In genomic region chr6:86360691-86361090, GRCm38 (mm10) we compare ENCODE assay signal across 27 mouse cellular contexts. TPM values are rescaled to one million over a fixed set of nuclear protein-coding genes. Genes with fewer than 3 reads are reported as not detected.
A peak's percentile ranks its signal among the peaks of the same experiment; 100 is the strongest.
DNase-seq lines count a peak whose midpoint lies in the region; ATAC-seq and TF ChIP-seq lines count a peak whose summit lies in the region.
"Had no signal": no experiment of that assay in that cellular context is flagged by ENCODE, and none has a peak within 500 bp of the region (broad histone marks: within the 10 kb centered on the region; RNA-seq: fewer than 3 reads in every experiment).

No protein-coding gene starts in this region.

- H3K4me1 ChIP-seq in midbrain, postnatal 0 days (ENCODE audit: insufficient read depth, low read length): no peaks in the 10 kb centered on the region
- H3K4me1 ChIP-seq: embryonic facial prominence, embryonic 15.5 days; heart, embryonic 13.5 days had no signal

- peak; percentile 49 for DNase-seq in adrenal gland, postnatal 14 days
- DNase-seq in adrenal gland, adult 8-10 months: no peak
- DNase-seq in ovary, adult 18-20 months (ENCODE audit: low spot score): peak; percentile 71
- DNase-seq in ovary, postnatal 10 days (ENCODE audit: low spot score): no peak
- peak; percentile 38 for DNase-seq in adipocyte (ENCODE audit: low spot score)
- DNase-seq in kidney, postnatal 25 days: peak; percentile 76 to 88
- no peak for DNase-seq in layer of hippocampus, adult 9-11 months
- no peak for DNase-seq in midbrain, postnatal 0 days (ENCODE audit: low spot score)
- DNase-seq: cerebellum, adult 2 months; cerebellum, postnatal 25 days; gastrocnemius, postnatal 10 days; heart, postnatal 10 days; liver; lung, embryonic 14.5 days; right cerebral cortex, adult 18-20 months; spleen, adult 18-20 months; thymus, postnatal 4 days had no signal

- no peak for ATAC-seq in midbrain, postnatal 0 days (ENCODE audit: low FRiP score)
- ATAC-seq: forebrain, embryonic 13.5 days; midbrain, embryonic 16.5 days had no signal

- no peaks in the 10 kb centered on the region for H3K27me3 ChIP-seq in midbrain, postnatal 0 days (ENCODE audit: insufficient read depth, low read length)
- H3K27me3 ChIP-seq: embryonic facial prominence, embryonic 15.5 days; forebrain, embryonic 13.5 days; neural tube, embryonic 13.5 days had no signal

- no peak overlapping the region for H3K27ac ChIP-seq in midbrain, postnatal 0 days (ENCODE audit: low read depth, low read length)
- H3K27ac ChIP-seq: embryonic facial prominence, embryonic 10.5 days; embryonic facial prominence, embryonic 15.5 days; forebrain, embryonic 13.5 days; heart, embryonic 13.5 days; hindbrain, embryonic 14.5 days; liver, embryonic 14.5 days; midbrain, embryonic 10.5 days; neural tube, embryonic 13.5 days; stomach, postnatal 0 days had no signal

- H3K4me3 ChIP-seq in midbrain, postnatal 0 days (ENCODE audit: low read depth, low read length): no peak overlapping the region
- H3K4me3 ChIP-seq: embryonic facial prominence, embryonic 10.5 days; embryonic facial prominence, embryonic 15.5 days; forebrain, embryonic 13.5 days; heart, embryonic 13.5 days; midbrain, embryonic 10.5 days; neural tube, embryonic 13.5 days had no signal

- H3K9me3 ChIP-seq in midbrain, postnatal 0 days (ENCODE audit: low read length): no peaks in the 10 kb centered on the region
- H3K9me3 ChIP-seq: embryonic facial prominence, embryonic 10.5 days; embryonic facial prominence, embryonic 15.5 days; forebrain, embryonic 13.5 days; heart, embryonic 13.5 days; midbrain, embryonic 10.5 days had no signal

- 76% methylated on average over 7 of the region's 7 CpGs for WGBS in midbrain, postnatal 0 days

- H3K9ac ChIP-seq in midbrain, postnatal 0 days (replicated peaks; ENCODE audit: low read length, poor library complexity, severe bottlenecking): no peak overlapping the region
- H3K9ac ChIP-seq: embryonic facial prominence, embryonic 15.5 days; forebrain, embryonic 13.5 days; heart, embryonic 13.5 days; hindbrain, embryonic 14.5 days; liver, embryonic 14.5 days; lung, embryonic 14.5 days; neural tube, embryonic 13.5 days had no signal

- no peak overlapping the region for H3K4me2 ChIP-seq in midbrain, postnatal 0 days (ENCODE audit: low read depth, low read length, poor library complexity, severe bottlenecking)
- H3K4me2 ChIP-seq: embryonic facial prominence, embryonic 15.5 days; forebrain, embryonic 13.5 days; heart, embryonic 13.5 days; hindbrain, embryonic 14.5 days; lung, embryonic 14.5 days; neural tube, embryonic 13.5 days had no signal

- no peaks in the 10 kb centered on the region for H3K36me3 ChIP-seq in midbrain, postnatal 0 days (ENCODE audit: insufficient read depth, low read length)
- H3K36me3 ChIP-seq: embryonic facial prominence, embryonic 10.5 days; embryonic facial prominence, embryonic 15.5 days; heart, embryonic 13.5 days; midbrain, embryonic 10.5 days; neural tube, embryonic 13.5 days had no signal

- TF ChIP-seq CTCF in midbrain, postnatal 0 days (IDR thresholded peaks at IDR 0.05): no peak

RNA-seq across cellular contexts. Expression of gene Fam136a, which starts 4.8 kb away (rescaled TPM):
- total RNA-seq in adrenal gland, postnatal 14 days (2021): 84.9 and 89.9 TPM in 2 replicates
- 10 to 100 TPM; 47.5 to 96.0 (median 73.9) TPM for total RNA-seq in adrenal gland, adult 8-10 months (2022)
- 50.4 and 54.2 TPM in 2 replicates for total RNA-seq in midbrain, postnatal 0 days (2014; rRNA removed)
- 62.0 and 69.6 TPM in 2 replicates for polyA plus RNA-seq in midbrain, postnatal 0 days (2015; fragmentation: Nextera tagmentation; extraction: Ambion mirVana)

RNA-seq across cellular contexts. Expression of gene Snrpg, which starts 10.4 kb away (rescaled TPM):
- total RNA-seq in adrenal gland, postnatal 14 days (2021): 248 and 268 TPM in 2 replicates
- 100 to 1,000 TPM; 115 to 403 (median 241) TPM for total RNA-seq in adrenal gland, adult 8-10 months (2022)
- 60.1 and 93.3 TPM in 2 replicates for total RNA-seq in midbrain, postnatal 0 days (2014; rRNA removed)
- 243 and 244 TPM in 2 replicates for polyA plus RNA-seq in midbrain, postnatal 0 days (2015; fragmentation: Nextera tagmentation; extraction: Ambion mirVana)

RNA-seq across cellular contexts. Expression of gene Pcyox1, which starts 36.3 kb away (rescaled TPM):
- 145 and 151 TPM in 2 replicates for total RNA-seq in adrenal gland, postnatal 14 days (2021)
- total RNA-seq in adrenal gland, adult 8-10 months (2022): 100 to 1,000 TPM; 151 to 257 (median 207) TPM
- total RNA-seq in midbrain, postnatal 0 days (2014; rRNA removed): 95.4 and 97.8 TPM in 2 replicates
- polyA plus RNA-seq in midbrain, postnatal 0 days (2015; fragmentation: Nextera tagmentation; extraction: Ambion mirVana): 102 and 108 TPM in 2 replicates

RNA-seq across cellular contexts. Expression of gene Tia1, which starts 43.3 kb away (rescaled TPM):
- 48.8 and 69.5 TPM in 2 replicates for total RNA-seq in adrenal gland, postnatal 14 days (2021)
- total RNA-seq in adrenal gland, adult 8-10 months (2022): 100 to 1,000 TPM in 1 of 4 experiments, 10 to 100 TPM in 3; 44.0 to 121 (median 82.9) TPM
- total RNA-seq in midbrain, postnatal 0 days (2014; rRNA removed): 137 and 210 TPM in 2 replicates
- polyA plus RNA-seq in midbrain, postnatal 0 days (2015; fragmentation: Nextera tagmentation; extraction: Ambion mirVana): 195 and 212 TPM in 2 replicates

Comparison
In these comparisons a context has a peak if more than half of its experiments do, and no peak if none do; other contexts are left out.
1. DNase-seq: peak in adrenal gland, postnatal 14 days (single experiment), ovary, adult 18-20 months (single experiment), adipocyte (single experiment) and kidney, postnatal 25 days (2 of 2); none in adrenal gland, adult 8-10 months (single experiment), ovary, postnatal 10 days (single experiment), layer of hippocampus, adult 9-11 months (single experiment) and midbrain, postnatal 0 days (single experiment).